Mouse (Mus musculus) liver, postnatal 0 days (tissue): ENCODE data around the gene Parp1.

ENCODE experiments used
- CTCF ChIP-seq: sonication (generic); IDR thresholded peaks from 2 replicates; pipeline ENCODE4 v1.5.1; 2016; ENCODE audit warnings: antibody characterized with exemption, low read depth
- EP300 ChIP-seq: IDR thresholded peaks from 2 replicates; pipeline ENCODE4 v1.6.1; 2016; ENCODE audit warnings: antibody characterized with exemption, low read depth, mild to moderate bottlenecking

DNA sequence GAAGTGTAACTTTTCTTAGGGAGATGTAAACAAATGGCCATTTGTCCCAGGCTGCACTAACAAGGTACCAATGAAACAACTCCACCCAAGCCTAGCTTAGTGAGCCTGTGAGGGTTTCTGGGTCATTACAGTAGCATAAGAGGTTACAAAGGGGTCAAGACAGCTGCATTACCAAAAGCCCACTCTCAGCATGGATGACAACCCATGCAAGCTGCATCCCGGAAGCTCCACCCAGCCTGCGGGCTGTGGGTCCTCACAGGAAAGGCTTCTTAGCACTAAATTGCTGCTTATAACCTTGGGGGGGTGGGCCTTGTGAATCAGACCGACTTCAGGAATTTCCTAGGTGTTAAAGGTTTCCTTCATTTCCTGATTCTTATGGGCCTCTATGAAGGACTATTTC is 37.4 kb downstream of the Parp1 start:
- TF ChIP-seq CTCF: no peak
- TF ChIP-seq EP300: no peak
